Mouse (Mus musculus) lung, adult 2 months (tissue): ENCODE measurements around the gene Setd3.

Experiments used
- CTCF ChIP-seq: fragments of 200-500 bp; IDR thresholded peaks from 2 replicates; pipeline ENCODE4 v1.5.1; 2011; ENCODE audit warnings: mild to moderate bottlenecking, low read length, control low read depth; ENCODE audit not compliant: insufficient read depth
- POLR2A ChIP-seq: fragments of 200-500 bp; IDR thresholded peaks from 2 replicates; pipeline ENCODE4 v1.6.1; 2011; ENCODE audit warnings: low read depth, mild to moderate bottlenecking, control low read depth, low read length, borderline replicate concordance; ENCODE audit errors: extremely low read depth

DNA sequence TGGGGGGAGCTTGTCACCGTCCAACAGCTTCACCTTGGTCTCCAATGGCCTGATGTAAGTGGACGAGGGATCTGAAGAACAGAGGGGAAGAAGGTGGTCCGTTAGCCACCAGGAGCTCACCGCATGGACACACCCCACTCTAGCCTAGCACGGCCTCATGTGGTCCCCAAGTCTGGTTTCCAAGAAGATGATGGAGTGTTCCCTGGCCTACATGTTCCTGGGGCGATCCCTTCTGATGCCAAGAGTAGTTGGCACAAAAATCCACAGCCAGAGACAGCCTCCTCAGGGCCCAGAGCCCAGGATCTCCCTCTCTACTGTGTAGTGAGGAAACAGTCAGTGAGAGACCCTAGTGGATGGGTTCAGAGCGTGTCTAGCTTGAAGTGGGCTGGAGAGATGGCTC lies 42.6 kb upstream of the Setd3 start:
- TF ChIP-seq CTCF (no peak), POLR2A (no peak)
